Mouse (Mus musculus) intestine, embryonic 16.5 days (tissue): Measurements from ENCODE around the gene Ncs1. TPM values are rescaled to one million over a fixed set of nuclear protein-coding genes. Genes with fewer than 3 reads are reported as not detected.
A peak's percentile ranks its signal among the peaks of the same experiment; 100 is the strongest.

Experiments
- ATAC-seq: fragments of 200-750 bp; cut with Nextera tagmentation; 2 replicates; pipeline ENCODE4 v1.8.0; 2017; ENCODE audit warnings: moderate TSS enrichment, moderate library complexity
- H3K27ac ChIP-seq: fragments of 300-500 bp; sonication (generic); 2 replicates; pipeline ENCODE4 v1.5.1; 2014; ENCODE audit warnings: mild to moderate bottlenecking, low read length
- H3K27me3 ChIP-seq: fragments of 300-500 bp; sonication (generic); replicated peaks from 2 replicates; pipeline ENCODE4 v1.6.1; 2014; ENCODE audit warnings: low read length, control low read depth, mixed read lengths; ENCODE audit not compliant: control insufficient read depth, insufficient read depth
- H3K36me3 ChIP-seq: fragments of 300-500 bp; sonication (generic); 2 replicates; pipeline ENCODE4 v1.6.1; 2014; ENCODE audit warnings: low read length, control low read depth; ENCODE audit not compliant: control insufficient read depth, insufficient read depth
- H3K4me1 ChIP-seq: fragments of 300-500 bp; sonication (generic); 2 replicates; pipeline ENCODE4 v1.6.1; 2014; ENCODE audit warnings: low read length, control low read depth, mixed read lengths; ENCODE audit not compliant: control insufficient read depth, insufficient read depth
- H3K4me2 ChIP-seq: fragments of 300-500 bp; sonication (generic); 2 replicates; pipeline ENCODE4 v1.6.1; 2014; ENCODE audit warnings: low read depth, low read length, control low read depth
- H3K4me3 ChIP-seq: fragments of 300-500 bp; sonication (generic); 2 replicates; pipeline ENCODE4 v1.5.1; 2014; ENCODE audit warnings: mild to moderate bottlenecking, low read length
- H3K9ac ChIP-seq: fragments of 300-500 bp; sonication (generic); 2 replicates; pipeline ENCODE4 v1.6.1; 2014; ENCODE audit warnings: low read depth, low read length
- H3K9me3 ChIP-seq: fragments of 300-500 bp; sonication (generic); 2 replicates; pipeline ENCODE4 v1.6.1; 2016; ENCODE audit warnings: low read length, control low read depth; ENCODE audit not compliant: control insufficient read depth
- WGBS: fragments of 180-500 bp; shearing (Covaris S2); extraction: QIAGEN DNeasy Blood & Tissue Kit; methylation state at CpG from one replicate; pipeline ENCODE4 v1.1.7; 2014; 5-methylcytosine and 5-hydroxymethylcytosine counted together
- polyA plus RNA-seq: library from polyadenylated mRNA; unstranded; fragments of >200 nt; fragmentation: Nextera tagmentation; extraction: Ambion mirVana; gene quantifications from 2 replicates; pipeline ENCODE4 v1.2.1, GENCODE M21; 2015

Gene Ncs1
- polyA plus RNA-seq, 1 experiment from 2014 or later = 18.7 TPM

DNA sequence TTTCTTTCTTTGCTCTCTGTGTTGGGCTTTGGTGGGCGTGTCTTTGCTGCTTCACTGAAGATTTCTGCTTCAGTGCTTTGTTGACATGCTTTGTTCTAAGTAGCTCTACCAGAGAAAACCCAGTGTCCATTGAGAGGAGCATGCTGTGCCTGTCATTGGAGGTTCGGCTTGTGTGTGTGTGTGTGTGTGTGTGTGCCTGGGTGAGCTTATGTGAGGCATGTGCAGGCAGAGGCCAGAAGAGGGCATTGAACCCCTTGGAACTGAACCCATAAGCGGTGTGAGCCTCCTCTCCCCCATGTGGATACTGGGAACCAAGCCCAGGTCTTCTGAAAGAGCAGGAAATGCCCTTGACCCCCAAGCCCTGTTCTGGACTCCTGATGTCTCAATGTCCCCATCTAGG is 7.8 kb downstream of the Ncs1 start:
- no peak for ATAC-seq
- no peaks in the 10 kb centered on the region for H3K9me3 ChIP-seq

DNA sequence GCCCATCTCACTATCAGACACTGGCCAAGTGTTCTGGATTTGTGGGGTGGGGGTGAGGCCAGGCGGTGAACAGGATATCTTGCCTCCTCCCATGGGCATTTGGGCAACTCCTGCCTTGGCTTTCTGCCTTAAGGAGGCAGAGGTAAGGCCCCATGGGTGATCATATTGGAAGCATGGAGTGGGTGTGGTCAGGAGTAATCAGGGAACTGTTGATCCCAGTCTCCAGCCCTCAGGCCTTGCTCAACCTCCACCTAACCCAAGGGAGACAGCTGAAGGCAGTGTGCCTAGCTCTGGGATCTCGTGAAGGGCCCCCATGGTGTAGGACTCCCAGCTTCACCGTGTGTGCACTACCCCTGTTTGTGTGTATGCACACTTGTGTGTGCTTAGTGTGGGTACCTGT is 9.2 kb downstream of the Ncs1 start:
- ATAC-seq = no peak
- Histone ChIP-seq H3K27me3 (no peaks in the 10 kb centered on the region), H3K9ac (no peak overlapping the region), H3K36me3 (no peaks in the 10 kb centered on the region), H3K4me1 (peaks cover 46% of the 10 kb centered on the region), H3K4me2 (no peak overlapping the region), H3K4me3 (no peak overlapping the region), H3K27ac (peak overlapping the region; percentile 79; the same call in 1 of the 2 replicates), H3K9me3 (no peaks in the 10 kb centered on the region)
- 88% methylated on average over 3 of the region's 3 CpGs for WGBS

More for the DNA sequence above, 7.8 kb downstream of the Ncs1 start:
- Histone ChIP-seq H3K4me3 (no peak overlapping the region), H3K4me1 (peaks cover 36% of the 10 kb centered on the region), H3K9ac (no peak overlapping the region), H3K27ac (no peak overlapping the region), H3K4me2 (no peak overlapping the region), H3K27me3 (no peaks in the 10 kb centered on the region), H3K36me3 (no peaks in the 10 kb centered on the region)
- WGBS = 80% methylated on average over 3 of the region's 3 CpGs

DNA sequence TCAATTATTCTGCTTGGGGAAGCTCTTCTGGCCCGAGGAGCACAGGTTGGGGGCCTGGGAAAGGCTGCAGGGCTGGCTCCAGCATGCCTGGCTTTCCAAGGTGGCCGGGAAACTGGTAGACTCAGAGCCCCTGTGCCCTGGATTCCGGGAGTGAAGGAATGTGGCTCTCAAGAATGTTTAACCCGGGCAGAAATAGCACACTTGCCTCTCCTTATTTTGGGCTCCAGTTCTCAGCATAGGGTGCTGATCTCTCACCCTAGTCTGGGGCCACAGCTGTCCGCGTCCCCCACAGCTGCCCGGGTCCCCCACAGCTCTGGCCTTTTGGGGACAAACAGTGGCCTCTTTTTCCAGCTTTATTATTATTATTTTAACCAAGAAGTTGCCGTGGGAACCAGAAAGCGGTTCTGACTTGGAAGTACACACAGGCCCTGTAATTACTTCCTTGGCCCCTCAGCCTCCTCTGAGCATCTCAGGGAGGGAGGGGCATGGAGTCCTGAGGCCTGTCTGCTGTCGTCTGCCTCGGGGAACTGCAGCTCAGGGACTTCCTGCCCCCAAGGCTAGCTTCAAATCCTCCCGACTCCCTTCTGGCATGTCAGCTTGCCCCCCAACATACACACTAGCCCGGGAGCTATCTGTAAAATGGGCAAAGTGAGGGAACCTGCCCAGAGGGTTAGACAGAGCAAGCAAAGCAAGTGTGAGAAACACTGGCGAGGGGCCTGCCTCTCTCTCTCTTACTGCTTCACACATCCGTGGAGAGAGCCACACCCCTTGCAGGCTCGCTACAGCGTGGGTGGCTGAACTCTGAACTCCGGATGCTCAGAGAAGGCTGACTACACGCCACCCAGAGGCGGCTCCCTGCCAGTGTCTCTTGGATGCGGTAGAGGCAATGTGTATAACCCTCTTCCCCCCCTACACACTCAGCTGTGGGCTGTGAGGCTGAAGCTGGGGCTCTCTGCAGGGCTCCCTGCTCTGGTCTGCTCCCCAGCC is 10.6 kb downstream of the Ncs1 start:
- Histone ChIP-seq H3K4me2 (peak overlapping the region; percentile 41), H3K4me1 (peaks cover 44% of the 10 kb centered on the region), H3K27me3 (no peaks in the 10 kb centered on the region), H3K9ac (peak overlapping the region; percentile 48), H3K36me3 (no peaks in the 10 kb centered on the region), H3K9me3 (no peaks in the 10 kb centered on the region), H3K27ac (peak overlapping the region; percentile 79), H3K4me3 (peak overlapping the region; percentile 16; the same call in 1 of the 2 replicates)
- 18% methylated on average over 21 of the region's 21 CpGs for WGBS
- peak; percentile 54 for ATAC-seq

DNA sequence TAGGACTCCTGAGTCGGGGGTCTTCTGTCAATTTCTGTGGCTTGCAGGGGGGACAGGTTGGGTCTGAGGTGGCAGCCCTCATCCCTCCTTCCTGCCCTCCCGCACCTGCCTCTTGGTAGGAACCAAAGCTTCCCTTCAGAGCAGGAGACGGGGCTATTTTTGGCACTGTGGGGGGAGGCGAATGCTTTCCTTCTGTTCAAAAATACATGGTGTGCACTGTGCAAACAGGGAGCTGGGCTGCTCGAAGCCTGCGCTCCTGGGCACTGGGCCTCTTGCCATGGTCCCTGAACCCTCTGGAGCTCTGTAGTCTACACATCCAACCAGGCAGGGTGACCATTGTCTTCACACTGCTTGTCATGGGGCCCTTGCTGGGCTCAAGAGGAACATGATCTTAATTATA is 11.5 kb downstream of the Ncs1 start:
- no peaks in the 10 kb centered on the region for H3K27me3 ChIP-seq
- peak overlapping the region; percentile 79; the same call in 1 of the 2 replicates for H3K27ac ChIP-seq
- H3K9me3 ChIP-seq = no peaks in the 10 kb centered on the region
- H3K36me3 ChIP-seq = no peaks in the 10 kb centered on the region
- no peak overlapping the region for H3K4me2 ChIP-seq
- H3K4me3 ChIP-seq = no peak overlapping the region
- H3K9ac ChIP-seq = peak overlapping the region; percentile 48; the same call in 1 of the 2 replicates
- no peak for ATAC-seq
- 64% methylated on average over 6 of the region's 6 CpGs for WGBS
- H3K4me1 ChIP-seq = peaks cover 41% of the 10 kb centered on the region

DNA sequence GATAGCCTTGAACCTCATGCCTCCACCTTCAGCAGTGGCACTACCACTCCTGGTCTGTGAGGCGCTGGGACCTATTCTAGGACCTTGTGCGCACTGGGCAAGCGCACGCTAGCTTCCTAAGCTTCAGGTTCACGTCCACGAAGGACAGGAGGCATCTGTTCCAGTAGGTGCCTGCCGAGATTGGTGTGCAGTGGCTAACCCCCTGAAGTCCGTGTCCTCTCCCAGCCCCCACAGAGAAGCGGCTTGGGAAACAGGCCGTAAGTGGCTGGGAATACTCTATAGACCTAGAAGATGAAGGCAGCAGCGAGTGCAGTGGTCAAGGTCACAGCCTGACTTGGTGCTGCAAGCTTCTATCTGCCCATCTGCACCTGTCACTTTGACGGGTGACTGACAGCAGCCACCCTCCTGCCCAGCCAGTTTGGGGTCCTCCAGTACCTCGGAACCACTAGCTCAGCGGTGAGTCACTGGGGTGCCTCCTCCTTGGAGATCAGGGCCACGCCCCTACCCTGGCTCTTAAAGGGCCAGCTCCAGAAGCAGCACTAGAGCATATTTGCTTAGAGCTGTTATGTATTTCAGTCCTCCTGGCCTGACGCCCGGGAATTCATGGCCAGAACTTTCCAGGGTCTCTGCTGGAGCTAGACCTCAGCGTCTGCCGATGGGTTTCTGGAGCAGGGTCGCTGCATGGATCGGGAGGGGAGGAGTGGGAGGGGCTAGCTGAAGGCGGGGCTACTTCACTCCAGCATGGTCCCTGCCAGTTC is 13.2 kb downstream of the Ncs1 start:
- Histone ChIP-seq H3K9me3 (no peaks in the 10 kb centered on the region), H3K4me3 (peak overlapping the region; percentile 54), H3K4me1 (peaks cover 53% of the 10 kb centered on the region), H3K4me2 (peak overlapping the region; percentile 82), H3K36me3 (no peaks in the 10 kb centered on the region), H3K27ac (peak overlapping the region; percentile 45; the same call in 1 of the 2 replicates), H3K9ac (peak overlapping the region; percentile 62), H3K27me3 (no peaks in the 10 kb centered on the region)
- WGBS = 11% methylated on average over 22 of the region's 22 CpGs
- peak; percentile 73 for ATAC-seq

DNA sequence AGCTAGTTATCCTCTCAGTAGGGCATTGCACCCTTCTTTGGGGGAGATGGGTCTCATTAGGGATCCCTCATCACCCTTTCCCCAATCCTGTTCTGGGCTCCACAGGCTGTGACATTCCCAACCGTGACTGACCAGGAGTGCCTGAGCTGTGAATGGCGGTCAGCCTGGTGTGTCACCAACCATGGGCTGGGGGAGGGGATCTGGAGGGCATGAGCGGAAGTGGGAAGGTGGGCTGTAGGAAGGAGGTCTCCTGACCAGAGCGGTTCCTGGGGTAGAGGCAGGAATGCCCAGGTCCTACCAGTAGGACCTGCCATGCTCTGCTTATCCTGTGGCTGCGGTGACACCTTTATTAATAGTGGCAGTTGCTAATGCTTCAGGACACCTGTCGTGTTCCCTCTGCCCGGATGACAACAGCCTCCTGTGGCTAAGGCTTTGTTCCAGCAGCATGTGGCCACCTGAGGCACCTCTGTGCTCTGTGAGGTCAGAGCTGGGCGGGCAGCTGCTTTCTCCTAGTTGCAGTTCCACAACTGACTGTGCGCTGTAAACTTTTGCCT is 13.8 kb downstream of the Ncs1 start:
- peak overlapping the region; percentile 82 for H3K4me2 ChIP-seq
- 40% methylated on average over 9 of the region's 9 CpGs for WGBS
- no peaks in the 10 kb centered on the region for H3K36me3 ChIP-seq
- H3K27ac ChIP-seq = 0 out of 2 replicates have a peak overlapping the region, but pooled peaks have one; percentile 26
- H3K4me1 ChIP-seq = peaks cover 57% of the 10 kb centered on the region
- H3K27me3 ChIP-seq = no peaks in the 10 kb centered on the region
- no peaks in the 10 kb centered on the region for H3K9me3 ChIP-seq
- peak overlapping the region; percentile 62 for H3K9ac ChIP-seq
- peak overlapping the region; percentile 54 for H3K4me3 ChIP-seq
- peak; percentile 7 for ATAC-seq

DNA sequence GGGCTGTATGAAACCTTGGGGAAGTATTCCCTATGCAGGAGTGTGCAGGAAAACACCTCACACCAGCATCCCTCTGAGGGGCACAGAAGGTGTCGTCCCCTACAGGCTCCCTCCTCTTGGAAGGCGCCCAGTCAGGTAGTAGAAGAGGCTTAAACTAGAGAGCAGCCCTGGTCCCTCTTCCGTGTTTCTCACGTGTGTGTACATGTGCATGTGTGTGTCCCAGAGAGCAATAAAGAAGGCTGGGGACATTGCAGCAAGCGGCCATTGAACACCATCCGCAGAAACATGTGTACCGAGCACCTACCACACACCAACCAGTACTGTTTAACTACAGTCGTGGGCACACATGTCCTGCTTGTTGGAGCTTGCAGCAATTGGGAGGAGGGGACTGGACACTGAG is 14.9 kb downstream of the Ncs1 start:
- H3K4me3 ChIP-seq = no peak overlapping the region
- WGBS = 89% methylated on average over 8 of the region's 8 CpGs
- no peak overlapping the region for H3K9ac ChIP-seq
- no peaks in the 10 kb centered on the region for H3K27me3 ChIP-seq
- no peak for ATAC-seq
- H3K36me3 ChIP-seq = no peaks in the 10 kb centered on the region
- H3K4me1 ChIP-seq = peaks cover 55% of the 10 kb centered on the region
- no peak overlapping the region for H3K27ac ChIP-seq
- no peak overlapping the region for H3K4me2 ChIP-seq
- no peaks in the 10 kb centered on the region for H3K9me3 ChIP-seq

DNA sequence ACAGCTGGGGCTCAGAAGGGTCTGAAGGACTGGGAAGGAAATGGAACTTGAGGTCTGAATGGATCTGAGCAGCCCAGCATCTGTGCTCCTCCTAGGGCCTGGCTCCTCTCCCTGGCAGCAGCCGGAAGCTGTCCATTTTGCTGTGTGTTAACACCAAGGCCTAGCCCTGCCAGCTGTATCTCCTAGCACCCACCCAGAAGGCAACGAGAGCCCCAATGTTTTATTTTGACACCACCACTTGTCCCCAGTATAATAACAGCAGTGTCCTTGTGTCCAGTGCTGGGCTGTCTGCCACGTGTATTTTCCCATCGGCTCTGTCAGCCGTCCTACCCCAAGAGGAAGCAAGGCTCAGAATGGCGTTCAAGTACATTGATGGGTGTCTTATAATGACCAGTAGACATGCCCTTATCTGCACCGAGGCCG is 17.4 kb downstream of the Ncs1 start:
- peak overlapping the region; percentile 76 for H3K27ac ChIP-seq
- ATAC-seq = peak; percentile 38
- no peaks in the 10 kb centered on the region for H3K27me3 ChIP-seq
- WGBS = 50% methylated on average over 8 of the region's 8 CpGs
- no peaks in the 10 kb centered on the region for H3K36me3 ChIP-seq
- peaks cover 43% of the 10 kb centered on the region for H3K4me1 ChIP-seq
- H3K4me2 ChIP-seq = no peak overlapping the region
- no peak overlapping the region for H3K4me3 ChIP-seq
- no peaks in the 10 kb centered on the region for H3K9me3 ChIP-seq
- H3K9ac ChIP-seq = peak overlapping the region; percentile 28; the same call in 1 of the 2 replicates
